Mouse (Mus musculus) limb, embryonic 12.5 days (tissue): ENCODE data around the gene Shld2. TPM values are rescaled to one million over a fixed set of nuclear protein-coding genes. Genes with fewer than 3 reads are reported as not detected.

Experiments
- ATAC-seq: fragments of 200-750 bp; cut with Nextera tagmentation; 2 replicates; pipeline ENCODE4 v1.8.0; 2017; ENCODE audit warnings: low read depth, moderate TSS enrichment; ENCODE audit not compliant: insufficient number of reproducible peaks, insufficient read depth, low FRiP score, low TSS enrichment
- H3K27ac ChIP-seq: fragments of 300-500 bp; sonication (generic); 2 replicates; pipeline ENCODE4 v1.5.1; 2016; ENCODE audit warnings: mild to moderate bottlenecking, moderate library complexity
- H3K27me3 ChIP-seq: fragments of 300-500 bp; sonication (generic); 2 replicates; pipeline ENCODE4 v1.6.1; 2016; ENCODE audit warnings: mild to moderate bottlenecking, moderate library complexity
- H3K36me3 ChIP-seq: fragments of 300-500 bp; sonication (generic); 2 replicates; pipeline ENCODE4 v1.6.1; 2016; ENCODE audit warnings: mild to moderate bottlenecking, moderate library complexity
- H3K4me1 ChIP-seq: fragments of 300-500 bp; sonication (generic); replicated peaks from 2 replicates; pipeline ENCODE4 v1.6.1; 2016
- H3K4me2 ChIP-seq: fragments of 300-500 bp; sonication (generic); 2 replicates; pipeline ENCODE4 v1.6.1; 2016; ENCODE audit warnings: mild to moderate bottlenecking, moderate library complexity
- H3K4me3 ChIP-seq: fragments of 300-500 bp; sonication (generic); replicated peaks from 2 replicates; pipeline ENCODE4 v1.5.1; 2016; ENCODE audit warnings: mild to moderate bottlenecking
- H3K9ac ChIP-seq: fragments of 300-500 bp; sonication (generic); replicated peaks from 2 replicates; pipeline ENCODE4 v1.6.1; 2016; ENCODE audit warnings: mild to moderate bottlenecking, moderate library complexity
- H3K9me3 ChIP-seq: fragments of 300-500 bp; sonication (generic); 2 replicates; pipeline ENCODE4 v1.6.1; 2016; ENCODE audit warnings: mild to moderate bottlenecking, moderate library complexity
- WGBS: fragments of 180-500 bp; shearing (Covaris S2); methylation state at CpG from one replicate; pipeline ENCODE4 v1.1.7; 2016; 5-methylcytosine and 5-hydroxymethylcytosine counted together
- polyA plus RNA-seq: library from polyadenylated mRNA; unstranded; fragments of >200 nt; fragmentation: Nextera tagmentation; extraction: Ambion mirVana; gene quantifications from 2 replicates; pipeline ENCODE4 v1.2.1, GENCODE M21; 2016

Gene Shld2
- polyA plus RNA-seq, 1 experiment from 2014 or later = 14.9 TPM

DNA sequence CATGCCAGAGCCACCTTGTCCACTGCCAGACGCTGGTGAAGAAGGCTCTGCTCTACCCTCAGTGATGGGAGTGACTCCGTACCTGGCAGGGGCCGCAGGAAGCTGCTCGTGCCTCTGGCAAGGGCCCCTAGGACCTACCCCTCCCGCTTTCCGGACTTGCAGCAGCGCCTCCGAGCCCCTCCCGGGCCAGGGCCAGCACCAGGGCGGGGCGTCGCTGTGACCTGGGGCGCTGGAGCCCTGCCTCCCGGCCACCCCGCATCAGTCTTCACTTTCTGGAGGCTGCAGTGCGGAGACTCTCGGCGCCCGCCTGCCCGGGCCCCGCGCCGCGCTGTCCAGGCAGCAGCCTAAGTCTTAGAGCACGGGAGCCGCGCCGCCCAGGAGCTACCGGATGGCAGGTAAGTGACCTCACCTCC is 90.5 kb downstream of the Shld2 start:
- no peak for ATAC-seq
- Histone ChIP-seq H3K4me1 (peaks cover 8% of the 10 kb centered on the region), H3K36me3 (no peaks in the 10 kb centered on the region), H3K27ac (no peak overlapping the region), H3K9ac (peak overlapping the region; percentile 50; the same call in 1 of the 2 replicates), H3K9me3 (no peaks in the 10 kb centered on the region), H3K27me3 (peaks cover 50% of the 10 kb centered on the region), H3K4me3 (peak overlapping the region; percentile 41), H3K4me2 (peak overlapping the region; percentile 69)
- WGBS = 3% methylated on average over 26 of the region's 29 CpGs

DNA sequence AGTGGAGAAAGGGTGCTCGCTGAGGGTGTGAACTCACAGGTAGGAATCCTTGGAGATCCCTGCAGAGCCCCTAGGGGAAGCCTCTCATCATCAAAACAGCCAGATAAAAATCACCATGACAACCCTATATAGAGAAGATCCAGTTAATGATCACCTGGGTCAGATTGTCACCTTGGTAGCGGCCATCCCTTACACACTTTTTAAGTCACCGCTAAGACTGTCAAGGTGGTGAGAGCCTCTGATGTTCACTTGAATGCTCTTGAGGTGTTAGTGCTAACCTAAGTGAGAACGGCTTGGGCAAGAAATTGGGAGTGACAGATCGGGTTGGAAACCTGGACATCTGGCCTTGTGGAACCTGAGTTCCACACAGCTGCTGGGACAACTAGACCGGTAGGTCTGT is 91.0 kb downstream of the Shld2 start, which contains the start of gene Syt15:
Gene Syt15, plus strand, starts transcription at position 301 of the 400 bp plus-strand sequence.
- Histone ChIP-seq H3K9ac (peak within 1 kb of the TSS; percentile 50; the same call in 1 of the 2 replicates), H3K4me2 (peak within 1 kb of the TSS; percentile 69), H3K9me3 (no peaks in the 10 kb centered on the region), H3K4me1 (peaks cover 8% of the 10 kb centered on the region), H3K36me3 (no peaks in the 10 kb centered on the region), H3K27ac (no peak within 1 kb of the TSS), H3K27me3 (peaks cover 50% of the 10 kb centered on the region), H3K4me3 (peak within 1 kb of the TSS; percentile 41)
- WGBS = 50% methylated on average over 6 of the region's 6 CpGs
- ATAC-seq = no peak

DNA sequence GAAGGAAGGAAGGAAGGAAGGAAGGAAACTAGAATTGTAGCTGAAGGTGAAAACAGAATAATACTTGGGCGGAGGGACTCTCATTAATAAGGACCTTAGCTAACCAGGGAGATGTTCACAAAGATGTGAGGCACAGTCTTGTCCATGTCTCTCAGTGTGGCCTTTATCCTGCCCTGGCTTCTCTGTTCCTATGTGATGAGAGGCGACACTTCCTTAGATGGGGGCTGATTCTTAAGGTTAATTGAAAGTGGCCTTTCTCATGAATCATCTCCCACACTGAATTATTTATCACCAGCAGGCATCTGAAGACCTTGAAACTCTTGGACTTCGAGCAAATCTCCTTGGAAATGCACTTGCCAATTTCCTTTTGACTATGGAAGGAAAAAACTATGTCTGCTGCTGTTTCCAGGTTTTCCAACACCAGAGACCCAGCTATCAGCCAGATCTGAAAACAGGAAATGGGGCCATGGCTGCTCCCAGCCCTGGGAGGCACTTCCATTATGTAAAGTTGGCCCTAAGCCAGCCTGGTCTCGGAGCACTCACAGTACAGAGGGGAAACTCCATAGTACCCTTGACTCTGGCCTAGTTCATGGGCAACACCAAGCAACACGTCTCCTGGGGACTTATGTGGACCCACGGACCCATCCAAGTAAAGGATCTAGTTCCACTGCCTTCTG is 94.7 kb downstream of the Shld2 start:
- Histone ChIP-seq H3K4me2 (no peak overlapping the region), H3K4me3 (no peak overlapping the region), H3K9ac (no peak overlapping the region), H3K9me3 (no peaks in the 10 kb centered on the region), H3K27me3 (peaks cover 35% of the 10 kb centered on the region), H3K36me3 (no peaks in the 10 kb centered on the region), H3K4me1 (peaks cover 8% of the 10 kb centered on the region), H3K27ac (no peak overlapping the region)
- 66% methylated on average over 6 of the region's 6 CpGs for WGBS
- ATAC-seq = no peak

DNA sequence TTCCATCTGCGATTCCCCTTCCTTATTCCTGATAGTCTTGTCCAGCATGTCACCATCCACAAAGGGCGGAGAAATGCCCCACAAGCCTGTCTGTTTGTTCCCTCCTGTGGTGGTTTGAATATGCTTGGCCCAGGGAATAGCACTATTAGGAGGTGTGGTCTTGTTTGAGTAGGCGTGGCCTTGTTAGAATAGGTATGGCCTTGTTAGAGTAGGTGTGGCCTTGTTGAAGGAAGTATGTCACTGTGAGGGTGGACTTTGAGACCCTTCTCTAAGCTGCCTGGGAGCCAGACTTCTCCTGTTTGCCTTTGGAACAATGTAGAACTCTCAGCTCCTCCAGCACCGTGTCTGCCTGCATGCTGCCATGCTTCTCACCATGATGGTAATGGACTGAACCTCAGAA is 100.4 kb downstream of the Shld2 start:
- H3K4me1 ChIP-seq = no peaks in the 10 kb centered on the region
- WGBS = 87% methylated on average over 4 of the region's 4 CpGs
- H3K9ac ChIP-seq = no peak overlapping the region
- H3K36me3 ChIP-seq = no peaks in the 10 kb centered on the region
- H3K27ac ChIP-seq = no peak overlapping the region
- no peaks in the 10 kb centered on the region for H3K27me3 ChIP-seq
- no peak for ATAC-seq
- H3K4me2 ChIP-seq = no peak overlapping the region
- no peaks in the 10 kb centered on the region for H3K9me3 ChIP-seq
- H3K4me3 ChIP-seq = no peak overlapping the region

DNA sequence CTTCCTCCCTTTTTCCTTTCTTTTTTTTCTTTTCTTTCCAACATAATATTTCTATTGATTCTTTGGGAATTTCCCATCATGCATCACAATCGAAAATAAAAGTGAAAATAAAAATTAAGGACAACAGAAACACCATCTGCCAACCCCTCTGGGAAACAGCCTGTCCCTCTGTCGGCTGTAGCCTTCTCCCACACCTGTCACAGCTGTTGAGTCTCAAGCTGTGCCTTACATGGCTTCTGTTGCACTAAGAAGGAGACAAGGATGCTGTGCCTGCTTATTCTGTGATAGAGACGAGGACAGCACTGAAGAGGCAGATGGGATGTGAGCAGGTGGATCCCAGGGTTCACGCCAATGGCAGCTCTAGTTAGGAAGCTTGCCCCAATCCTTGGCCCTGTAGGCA is 101.2 kb downstream of the Shld2 start:
- H3K4me1 ChIP-seq = no peaks in the 10 kb centered on the region
- no peaks in the 10 kb centered on the region for H3K27me3 ChIP-seq
- no peaks in the 10 kb centered on the region for H3K9me3 ChIP-seq
- no peaks in the 10 kb centered on the region for H3K36me3 ChIP-seq
- no peak overlapping the region for H3K4me2 ChIP-seq
- no peak overlapping the region for H3K4me3 ChIP-seq
- no peak overlapping the region for H3K27ac ChIP-seq
- H3K9ac ChIP-seq = no peak overlapping the region
- 61% methylated on average over 4 of the region's 4 CpGs for WGBS
- ATAC-seq = no peak

DNA sequence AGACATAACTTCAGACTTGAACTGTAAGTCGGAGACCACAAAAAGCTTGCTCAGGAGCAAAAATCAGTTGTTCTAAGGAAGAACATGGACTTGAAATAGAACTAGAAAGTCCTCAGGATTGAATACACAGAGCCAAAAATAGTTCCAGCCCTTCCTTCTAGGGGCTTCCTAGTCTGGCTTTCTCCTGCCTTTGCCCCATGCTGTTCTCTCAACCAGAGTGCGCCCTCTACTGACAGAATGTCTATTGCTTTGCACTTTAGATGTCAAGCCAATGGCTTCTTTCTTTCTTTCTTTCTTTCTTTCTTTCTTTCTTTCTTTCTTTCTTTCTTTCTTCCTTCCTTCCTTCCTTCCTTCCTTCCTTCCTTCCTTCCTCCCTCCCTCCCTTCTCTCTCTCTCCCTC is 101.6 kb downstream of the Shld2 start:
- H3K4me2 ChIP-seq = no peak overlapping the region
- no peaks in the 10 kb centered on the region for H3K4me1 ChIP-seq
- H3K27ac ChIP-seq = no peak overlapping the region
- 49% methylated on average over 2 of the region's 2 CpGs for WGBS
- H3K4me3 ChIP-seq = no peak overlapping the region
- no peak for ATAC-seq
- no peaks in the 10 kb centered on the region for H3K9me3 ChIP-seq
- no peaks in the 10 kb centered on the region for H3K36me3 ChIP-seq
- no peaks in the 10 kb centered on the region for H3K27me3 ChIP-seq
- no peak overlapping the region for H3K9ac ChIP-seq

DNA sequence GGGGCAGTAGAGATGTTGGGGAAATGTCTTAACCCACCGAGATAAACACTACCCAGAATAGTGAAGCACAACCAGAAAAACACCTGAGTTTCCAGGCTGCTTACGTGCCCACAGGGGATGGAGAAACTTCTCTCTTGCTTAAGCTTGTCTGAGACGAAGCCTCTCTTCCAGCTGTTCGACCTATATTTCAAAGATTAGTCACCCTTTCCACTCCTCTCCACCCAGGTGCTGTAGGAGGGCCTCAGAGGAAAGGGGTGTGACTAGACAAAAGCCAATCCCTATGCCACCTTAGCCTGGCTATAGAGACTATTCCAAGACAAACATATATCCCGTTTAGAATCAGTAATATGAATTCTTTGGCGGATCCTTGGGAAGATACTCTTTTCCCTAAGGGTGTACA is 102.3 kb downstream of the Shld2 start:
- ATAC-seq = no peak
- Histone ChIP-seq H3K27me3 (peaks cover under 1% of the 10 kb centered on the region; the same call in 1 of the 2 replicates), H3K4me1 (no peaks in the 10 kb centered on the region), H3K9ac (no peak overlapping the region), H3K4me2 (no peak overlapping the region), H3K27ac (no peak overlapping the region), H3K4me3 (no peak overlapping the region), H3K9me3 (no peaks in the 10 kb centered on the region), H3K36me3 (no peaks in the 10 kb centered on the region)
- WGBS = 65% methylated on average over 6 of the region's 6 CpGs

DNA sequence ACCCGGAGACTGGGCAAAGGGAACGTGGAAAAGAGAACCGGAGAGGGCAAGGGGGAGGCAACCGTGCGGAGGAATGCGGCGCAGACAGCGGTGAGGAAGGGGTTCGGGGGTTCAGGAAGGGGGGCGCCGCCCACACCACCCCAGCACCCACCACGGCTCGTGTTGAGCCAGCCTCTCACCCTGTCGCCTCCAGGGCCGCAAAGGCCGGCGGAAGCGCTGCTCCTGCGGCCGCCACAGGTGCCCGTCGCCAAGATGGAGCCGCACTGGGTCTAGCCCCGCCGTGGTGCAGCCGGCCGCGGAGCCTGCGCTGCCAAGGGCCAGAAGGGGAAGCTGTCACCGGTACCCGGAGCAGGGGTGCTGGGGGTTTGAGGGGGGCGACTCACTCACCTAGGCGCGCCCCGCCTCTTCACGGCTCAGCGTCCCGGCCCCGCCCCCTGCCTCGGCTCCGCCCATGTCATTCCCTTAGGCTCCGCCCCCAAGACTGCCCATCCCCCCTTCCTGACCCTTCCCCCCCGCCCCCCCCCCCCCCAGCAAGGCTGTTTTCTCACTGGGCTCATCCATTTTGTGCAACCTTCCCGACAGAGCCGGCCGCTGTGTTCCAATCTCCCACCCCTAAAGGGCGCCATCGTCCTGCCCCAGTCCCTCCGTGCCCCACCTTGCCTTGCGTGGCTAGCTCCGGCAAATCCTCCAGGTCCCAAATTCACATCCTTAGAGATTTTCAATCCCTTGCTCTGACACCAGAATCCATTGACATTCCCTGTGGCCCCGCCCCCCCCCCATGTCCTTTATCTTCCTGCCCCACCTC is 108.9 kb downstream of the Shld2 start, which contains the start of gene Gprin2:
Gene Gprin2, minus strand, starts transcription at position 423 of the 805 bp plus-strand sequence.
- 4% methylated on average over 50 of the region's 52 CpGs for WGBS
- ATAC-seq = peak; percentile 57
- Histone ChIP-seq H3K9me3 (no peaks in the 10 kb centered on the region), H3K27me3 (peaks cover 30% of the 10 kb centered on the region), H3K27ac (no peak within 1 kb of the TSS), H3K4me3 (peak within 1 kb of the TSS; percentile 79), H3K4me2 (peak within 1 kb of the TSS; percentile 92), H3K9ac (peak within 1 kb of the TSS; percentile 70), H3K4me1 (peaks cover 10% of the 10 kb centered on the region), H3K36me3 (no peaks in the 10 kb centered on the region)

DNA sequence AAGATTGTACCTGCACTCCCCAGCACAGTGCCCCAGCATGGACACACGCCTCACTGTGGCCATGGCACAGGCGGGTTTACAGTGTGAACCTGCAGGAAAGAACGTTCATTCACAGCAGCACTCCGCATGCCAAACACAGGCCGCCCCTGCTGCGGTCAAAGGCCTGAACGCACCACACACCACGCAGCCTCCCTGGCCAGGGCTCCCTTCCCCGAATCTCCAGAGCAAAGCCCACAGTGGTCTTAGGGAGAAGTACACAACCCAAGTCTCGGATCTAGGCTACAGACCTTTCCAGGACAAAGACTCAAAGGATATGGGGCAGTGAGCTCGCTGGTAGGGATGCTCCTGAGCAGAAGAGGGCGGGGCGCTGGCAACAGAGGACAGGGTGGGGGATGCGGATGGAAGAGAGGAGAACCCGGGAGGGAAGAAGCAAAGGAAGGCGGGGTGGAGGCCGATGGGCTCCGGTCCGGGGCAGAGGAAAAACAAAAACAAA is 109.5 kb downstream of the Shld2 start:
- H3K27me3 ChIP-seq = peaks cover 30% of the 10 kb centered on the region
- WGBS = 4% methylated on average over 19 of the region's 19 CpGs
- peak; percentile 69 for ATAC-seq
- no peak overlapping the region for H3K27ac ChIP-seq
- peak overlapping the region; percentile 70 for H3K9ac ChIP-seq
- H3K36me3 ChIP-seq = no peaks in the 10 kb centered on the region
- H3K4me2 ChIP-seq = peak overlapping the region; percentile 92
- H3K4me3 ChIP-seq = peak overlapping the region; percentile 79
- H3K9me3 ChIP-seq = no peaks in the 10 kb centered on the region
- peaks cover 16% of the 10 kb centered on the region for H3K4me1 ChIP-seq

DNA sequence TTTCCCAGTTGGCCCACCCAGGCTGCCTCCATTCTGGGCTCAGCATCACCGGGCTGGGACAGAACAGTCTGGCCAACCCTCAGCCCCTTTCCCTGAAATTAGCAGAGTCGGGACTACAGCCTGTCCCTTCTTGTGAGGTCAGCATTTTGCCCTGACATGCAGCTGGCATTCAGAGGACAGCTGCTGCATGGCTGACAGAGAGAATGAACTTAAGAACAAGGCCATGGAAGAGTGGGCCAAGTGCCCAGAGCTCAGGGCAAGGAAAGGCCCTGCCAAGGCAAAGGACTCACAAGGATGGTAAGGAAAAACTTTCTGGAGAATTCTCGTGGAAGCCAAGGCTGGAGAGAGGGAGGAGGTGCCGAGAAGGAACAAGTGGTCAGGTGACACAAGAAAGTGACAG is 113.6 kb downstream of the Shld2 start:
- WGBS = 29% methylated on average over 4 of the region's 4 CpGs
- peaks cover 17% of the 10 kb centered on the region for H3K27me3 ChIP-seq
- no peaks in the 10 kb centered on the region for H3K9me3 ChIP-seq
- H3K9ac ChIP-seq = no peak overlapping the region
- H3K4me2 ChIP-seq = no peak overlapping the region
- H3K4me1 ChIP-seq = peaks cover 16% of the 10 kb centered on the region
- H3K36me3 ChIP-seq = 0 out of 2 replicates have a peak, but pooled peaks cover 7% of the 10 kb centered on the region
- H3K27ac ChIP-seq = no peak overlapping the region
- no peak overlapping the region for H3K4me3 ChIP-seq
- no peak for ATAC-seq

DNA sequence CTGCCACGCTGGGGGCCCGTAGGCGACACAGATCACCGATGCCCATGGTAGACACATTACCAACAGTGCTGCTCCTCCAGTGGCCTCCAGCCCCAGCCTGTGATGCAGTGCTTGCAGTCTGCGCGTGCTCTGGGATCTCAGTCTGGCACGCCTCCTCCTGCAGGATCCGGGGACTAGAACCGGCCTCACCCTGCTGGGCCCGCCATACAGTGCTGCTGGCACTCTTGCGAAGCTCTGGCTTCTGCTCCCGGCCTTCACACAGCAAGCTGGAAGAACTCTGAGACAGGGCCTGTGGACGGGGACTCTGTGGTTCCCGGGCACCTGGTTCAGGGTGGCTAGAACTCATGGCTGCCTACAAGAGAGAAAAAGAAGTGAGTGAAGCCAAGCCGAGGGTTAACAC is 114.8 kb downstream of the Shld2 start:
- Histone ChIP-seq H3K4me3 (no peak overlapping the region), H3K27ac (no peak overlapping the region), H3K9ac (no peak overlapping the region), H3K9me3 (no peaks in the 10 kb centered on the region), H3K27me3 (peaks cover 12% of the 10 kb centered on the region), H3K4me2 (no peak overlapping the region), H3K36me3 (0 out of 2 replicates have a peak, but pooled peaks cover 7% of the 10 kb centered on the region), H3K4me1 (peaks cover 12% of the 10 kb centered on the region)
- WGBS = 90% methylated on average over 15 of the region's 15 CpGs
- ATAC-seq = no peak
